12 mouse cellular contexts compared by ENCODE assay signal in the genomic region with DNA sequence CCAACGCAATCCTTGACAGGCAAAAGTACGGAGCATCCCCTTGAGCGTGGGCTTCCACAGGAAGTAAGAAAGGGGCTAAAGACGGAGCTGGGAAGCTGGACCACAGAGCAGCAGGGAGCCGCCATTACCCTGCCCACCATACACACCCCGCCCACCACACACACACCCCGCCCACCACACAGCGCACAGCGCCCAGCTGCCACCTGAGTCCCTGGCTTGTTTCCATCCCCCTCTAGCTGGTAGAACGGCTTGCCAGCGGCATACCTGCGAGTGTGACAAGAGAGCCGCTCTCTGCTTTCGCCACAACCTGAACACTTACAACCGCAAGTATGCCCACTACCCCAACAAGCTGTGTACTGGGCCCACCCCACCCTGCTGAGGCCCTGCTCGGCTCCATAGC. TPM values are rescaled to one million over a fixed set of nuclear protein-coding genes. Genes with fewer than 3 reads are reported as not detected.
A peak's percentile ranks its signal among the peaks of the same experiment; 100 is the strongest.
DNase-seq lines count a peak whose midpoint lies in the region; ATAC-seq and TF ChIP-seq lines count a peak whose summit lies in the region.
"Had no signal": no experiment of that assay in that cellular context is flagged by ENCODE, and none has a peak within 500 bp of the region (broad histone marks: within the 10 kb centered on the region; RNA-seq: fewer than 3 reads in every experiment).

No protein-coding gene starts in this region.

- no peaks in the 10 kb centered on the region for H3K36me3 ChIP-seq in heart, embryonic 14.5 days (ENCODE audit: control insufficient read depth, insufficient read depth, low read length)
- no peaks in the 10 kb centered on the region for H3K36me3 ChIP-seq in intestine, embryonic 16.5 days (ENCODE audit: control insufficient read depth, insufficient read depth, low read length)
- no peaks in the 10 kb centered on the region for H3K36me3 ChIP-seq in midbrain, postnatal 0 days (ENCODE audit: insufficient read depth, low read length)

- no peaks in the 10 kb centered on the region for H3K4me1 ChIP-seq in heart, embryonic 14.5 days (ENCODE audit: control insufficient read depth in 2 of 2, insufficient read depth in 2 of 2, low read length in 2 of 2)
- peaks cover 2% of the 10 kb centered on the region; the same call in 1 of the 2 replicates for H3K4me1 ChIP-seq in intestine, embryonic 16.5 days (ENCODE audit: control insufficient read depth, insufficient read depth, low read length)
- H3K4me1 ChIP-seq in midbrain, postnatal 0 days (ENCODE audit: insufficient read depth, low read length): no peaks in the 10 kb centered on the region

- H3K9me3 ChIP-seq in heart, embryonic 14.5 days (ENCODE audit: control insufficient read depth, low read length): no peaks in the 10 kb centered on the region
- H3K9me3 ChIP-seq in intestine, embryonic 16.5 days (ENCODE audit: control insufficient read depth, low read length): no peaks in the 10 kb centered on the region
- H3K9me3 ChIP-seq in midbrain, postnatal 0 days (ENCODE audit: low read length): no peaks in the 10 kb centered on the region

- no peak for ATAC-seq in heart, embryonic 14.5 days (ENCODE audit: insufficient number of reproducible peaks, insufficient read depth, low FRiP score, low read depth)
- ATAC-seq in intestine, embryonic 16.5 days: no peak
- ATAC-seq in midbrain, postnatal 0 days (ENCODE audit: low FRiP score): no peak
- no peak for ATAC-seq in activated CD4-positive, CD25-positive, alpha-beta regulatory T cell, adult 4 months
- ATAC-seq in granulocyte monocyte progenitor cell, adult 5-6 weeks (replicated peaks; ENCODE audit: poor library complexity, severe bottlenecking): no peak

- no peak overlapping the region for H3K4me3 ChIP-seq in heart, embryonic 14.5 days (ENCODE audit: control insufficient read depth in 1 of 2, insufficient read depth in 1 of 2, low read depth in 1 of 2, low read length in 2 of 2)
- H3K4me3 ChIP-seq in intestine, embryonic 16.5 days (ENCODE audit: low read length): no peak overlapping the region
- H3K4me3 ChIP-seq in midbrain, postnatal 0 days (ENCODE audit: low read depth, low read length): no peak overlapping the region
- H3K4me3 ChIP-seq: myocyte had no signal

- intact Hi-C loops in heart, postnatal 25 days (cut with DNase I): no loop called here

- no peak overlapping the region for H3K9ac ChIP-seq in heart, embryonic 14.5 days (ENCODE audit: low read length)
- no peak overlapping the region for H3K9ac ChIP-seq in intestine, embryonic 16.5 days (ENCODE audit: low read depth, low read length)
- H3K9ac ChIP-seq in midbrain, postnatal 0 days (replicated peaks; ENCODE audit: low read length, poor library complexity, severe bottlenecking): 0 out of 2 replicates have a peak overlapping the region, but pooled peaks have one; percentile 19

- peaks cover 30% of the 10 kb centered on the region for H3K27me3 ChIP-seq in heart, embryonic 14.5 days (ENCODE audit: control insufficient read depth, insufficient read depth, low read length)
- H3K27me3 ChIP-seq in intestine, embryonic 16.5 days (replicated peaks; ENCODE audit: control insufficient read depth, insufficient read depth, low read length): no peaks in the 10 kb centered on the region
- no peaks in the 10 kb centered on the region for H3K27me3 ChIP-seq in midbrain, postnatal 0 days (ENCODE audit: insufficient read depth, low read length)

- no peak overlapping the region for H3K27ac ChIP-seq in heart, embryonic 14.5 days (replicated peaks in 1 of 2; ENCODE audit: control insufficient read depth in 1 of 2, insufficient read depth in 1 of 2, low read depth in 2 of 2, low read length in 2 of 2)
- no peak overlapping the region for H3K27ac ChIP-seq in intestine, embryonic 16.5 days (ENCODE audit: low read length)
- no peak overlapping the region for H3K27ac ChIP-seq in midbrain, postnatal 0 days (ENCODE audit: low read depth, low read length)

- TF ChIP-seq CTCF in midbrain, postnatal 0 days (IDR thresholded peaks at IDR 0.05): no peak

- DNase-seq in heart, postnatal 25 days (ENCODE audit: low spot score): no peak
- peak; percentile 20 for DNase-seq in embryo, embryonic 10.5 days (ENCODE audit: low spot score)
- peak; percentile 19 for DNase-seq in midbrain, postnatal 0 days (ENCODE audit: low spot score)
- no peak for DNase-seq in urinary bladder, postnatal 4 days (ENCODE audit: low spot score in 2 of 2)
- DNase-seq: cerebellum, postnatal 25 days; kidney, postnatal 14 days had no signal

- H3K4me2 ChIP-seq in heart, embryonic 14.5 days (ENCODE audit: low read length): peak overlapping the region; percentile 36
- H3K4me2 ChIP-seq in intestine, embryonic 16.5 days (ENCODE audit: low read depth, low read length): peak overlapping the region; percentile 10; the same call in 1 of the 2 replicates
- no peak overlapping the region; the same call in 1 of the 2 replicates for H3K4me2 ChIP-seq in midbrain, postnatal 0 days (ENCODE audit: low read depth, low read length, poor library complexity, severe bottlenecking)

- WGBS in heart, embryonic 14.5 days: 13% methylated on average over 16 of the region's 16 CpGs
- WGBS in intestine, embryonic 16.5 days: 16% methylated on average over 16 of the region's 16 CpGs
- 9% methylated on average over 15 of the region's 16 CpGs for WGBS in midbrain, postnatal 0 days

RNA-seq across cellular contexts. Expression of a gene that starts 4.4 kb away (rescaled TPM):
- not detected in 2 replicates for polyA plus RNA-seq in heart, embryonic 14.5 days (2014; fragmentation: Nextera tagmentation; extraction: Ambion mirVana)
- total RNA-seq in heart, postnatal 25 days (2021): 1 to 10 TPM in 1 of 2 experiments, under 1 TPM in 1; 0.52 to 1.1 TPM
- 0.18 TPM in 1 of 2 replicates, not detected in the other for polyA plus RNA-seq in intestine, embryonic 16.5 days (2015; fragmentation: Nextera tagmentation; extraction: Ambion mirVana)
- not detected in 2 replicates for total RNA-seq in midbrain, postnatal 0 days (2014; rRNA removed)
- polyA plus RNA-seq in midbrain, postnatal 0 days (2015; fragmentation: Nextera tagmentation; extraction: Ambion mirVana): not detected in 2 replicates
- not detected for polyA plus RNA-seq in activated CD4-positive, CD25-positive, alpha-beta regulatory T cell, adult 4 months (2017; shearing (Covaris generic))
- not detected in 2 replicates for total RNA-seq in granulocyte monocyte progenitor cell, adult 5-6 weeks (2014; fragmentation: Nextera tagmentation)
- not detected in 2 replicates for total RNA-seq in granulocyte monocyte progenitor cell, adult 5-6 weeks (2017)

RNA-seq across cellular contexts. Expression of a gene that starts 8.4 kb away (rescaled TPM):
- polyA plus RNA-seq in heart, embryonic 14.5 days (2014; fragmentation: Nextera tagmentation; extraction: Ambion mirVana): not detected in 2 replicates
- not detected for total RNA-seq in heart, postnatal 25 days (2021)
- polyA plus RNA-seq in intestine, embryonic 16.5 days (2015; fragmentation: Nextera tagmentation; extraction: Ambion mirVana): not detected in 2 replicates
- total RNA-seq in midbrain, postnatal 0 days (2014; rRNA removed): not detected in 2 replicates
- not detected in 2 replicates for polyA plus RNA-seq in midbrain, postnatal 0 days (2015; fragmentation: Nextera tagmentation; extraction: Ambion mirVana)
- polyA plus RNA-seq in activated CD4-positive, CD25-positive, alpha-beta regulatory T cell, adult 4 months (2017; shearing (Covaris generic)): not detected
- not detected in 2 replicates for total RNA-seq in granulocyte monocyte progenitor cell, adult 5-6 weeks (2014; fragmentation: Nextera tagmentation)
- total RNA-seq in granulocyte monocyte progenitor cell, adult 5-6 weeks (2017): not detected in 2 replicates
- total RNA-seq: CH12.LX had no signal
- polyA plus RNA-seq: myocyte had no signal

RNA-seq across cellular contexts. Expression of a gene that starts 18.9 kb away (rescaled TPM):
- 2.5 and 3.2 TPM in 2 replicates for polyA plus RNA-seq in heart, embryonic 14.5 days (2014; fragmentation: Nextera tagmentation; extraction: Ambion mirVana)
- total RNA-seq in heart, postnatal 25 days (2021): 10 to 100 TPM; 27.8 to 31.5 TPM
- polyA plus RNA-seq in intestine, embryonic 16.5 days (2015; fragmentation: Nextera tagmentation; extraction: Ambion mirVana): 0.15 and 0.23 TPM in 2 replicates
- total RNA-seq in midbrain, postnatal 0 days (2014; rRNA removed): 0.76 and 2.5 TPM in 2 replicates
- polyA plus RNA-seq in midbrain, postnatal 0 days (2015; fragmentation: Nextera tagmentation; extraction: Ambion mirVana): 0.64 and 0.81 TPM in 2 replicates
- polyA plus RNA-seq in activated CD4-positive, CD25-positive, alpha-beta regulatory T cell, adult 4 months (2017; shearing (Covaris generic)): not detected
- total RNA-seq in granulocyte monocyte progenitor cell, adult 5-6 weeks (2014; fragmentation: Nextera tagmentation): not detected in 2 replicates
- total RNA-seq in granulocyte monocyte progenitor cell, adult 5-6 weeks (2017): not detected in 2 replicates

RNA-seq across cellular contexts. Expression of a gene that starts 31.6 kb away (rescaled TPM):
- 2.6 and 3.2 TPM in 2 replicates for polyA plus RNA-seq in heart, embryonic 14.5 days (2014; fragmentation: Nextera tagmentation; extraction: Ambion mirVana)
- total RNA-seq in heart, postnatal 25 days (2021): 10 to 100 TPM; 10.1 to 10.8 TPM
- 4.4 and 4.6 TPM in 2 replicates for polyA plus RNA-seq in intestine, embryonic 16.5 days (2015; fragmentation: Nextera tagmentation; extraction: Ambion mirVana)
- 8.5 and 9.0 TPM in 2 replicates for total RNA-seq in midbrain, postnatal 0 days (2014; rRNA removed)
- polyA plus RNA-seq in midbrain, postnatal 0 days (2015; fragmentation: Nextera tagmentation; extraction: Ambion mirVana): 3.1 and 3.8 TPM in 2 replicates
- polyA plus RNA-seq in activated CD4-positive, CD25-positive, alpha-beta regulatory T cell, adult 4 months (2017; shearing (Covaris generic)): under 1 TPM in 1 of 2 experiments, not detected in 1; 0.66 TPM
- total RNA-seq in granulocyte monocyte progenitor cell, adult 5-6 weeks (2014; fragmentation: Nextera tagmentation): 3.8 and 5.7 TPM in 2 replicates
- 3.2 and 4.7 TPM in 2 replicates for total RNA-seq in granulocyte monocyte progenitor cell, adult 5-6 weeks (2017)

Comparison
In these comparisons a context has a peak if more than half of its experiments do, and no peak if none do; other contexts are left out.
1. DNase-seq: peak in embryo, embryonic 10.5 days (single experiment) and midbrain, postnatal 0 days (single experiment); none in heart, postnatal 25 days (single experiment) and urinary bladder, postnatal 4 days (0 of 2).